Mouse (Mus musculus) urinary bladder, postnatal 10 days (tissue): ENCODE results near the gene Dcaf4.

Experiments
- DNase-seq: peaks from one replicate; pipeline ENCODE4 v3.0.0; 2022; ENCODE audit warnings: low spot score

The Dcaf4 gene

GRCm38 (mm10) chr12:83544791-83545190 lies 24.5 kb downstream of the Dcaf4 start:
- DNase-seq, result no peak

GRCm38 (mm10) chr12:83551305-83551704 lies 31.0 kb downstream of the Dcaf4 start:
- no peak for DNase-seq

- DNase-seq, result no peak
Observed at GRCm38 (mm10) chr12:83553816-83554215, 33.5 kb downstream of the Dcaf4 start.

GRCm38 (mm10) chr12:83555605-83556004 lies 35.3 kb downstream of the Dcaf4 start:
- no peak for DNase-seq

GRCm38 (mm10) chr12:83558496-83558895 lies 38.2 kb downstream of the Dcaf4 start:
- DNase-seq, result no peak

- DNase-seq, result no peak
Observed at GRCm38 (mm10) chr12:83560189-83560588, 39.9 kb downstream of the Dcaf4 start.

- DNase-seq, result no peak
Observed at GRCm38 (mm10) chr12:83562589-83562988, 42.3 kb downstream of the Dcaf4 start.

- no peak for DNase-seq
Observed at GRCm38 (mm10) chr12:83569866-83570265, 49.6 kb downstream of the Dcaf4 start.

GRCm38 (mm10) chr12:83572717-83573116 lies 52.5 kb downstream of the Dcaf4 start:
- DNase-seq, result no peak

GRCm38 (mm10) chr12:83577445-83577844 lies 57.2 kb downstream of the Dcaf4 start:
- DNase-seq, result no peak

- no peak for DNase-seq
Observed at GRCm38 (mm10) chr12:83578356-83578755, 58.1 kb downstream of the Dcaf4 start.

GRCm38 (mm10) chr12:83578896-83579569 lies 58.8 kb downstream of the Dcaf4 start:
- no peak for DNase-seq

- no peak for DNase-seq
Observed at GRCm38 (mm10) chr12:83580283-83580682, 60.0 kb downstream of the Dcaf4 start.

GRCm38 (mm10) chr12:83582106-83582505 lies 61.8 kb downstream of the Dcaf4 start:
- no peak for DNase-seq

- no peak for DNase-seq
Observed at GRCm38 (mm10) chr12:83582747-83583146, 62.5 kb downstream of the Dcaf4 start.

- DNase-seq, result no peak
Observed at GRCm38 (mm10) chr12:83586628-83587027, 66.4 kb downstream of the Dcaf4 start.
